Mouse (Mus musculus) midbrain, embryonic 13.5 days (tissue): Measurements from ENCODE around the gene Sat2. TPM values are rescaled to one million over a fixed set of nuclear protein-coding genes. Genes with fewer than 3 reads are reported as not detected.

Experiments
- ATAC-seq: fragments of 200-750 bp; cut with Nextera tagmentation; 2 replicates; pipeline ENCODE4 v1.8.0; 2017; ENCODE audit warnings: mild to moderate bottlenecking, moderate TSS enrichment, moderate library complexity
- H3K27ac ChIP-seq: fragments of 300-500 bp; sonication (generic); 2 replicates; pipeline ENCODE4 v1.5.1; 2015; ENCODE audit warnings: inconsistent platforms, mild to moderate bottlenecking, moderate library complexity
- H3K27me3 ChIP-seq: fragments of 300-500 bp; sonication (generic); 2 replicates; pipeline ENCODE4 v1.6.1; 2015; ENCODE audit warnings: mild to moderate bottlenecking, inconsistent platforms
- H3K36me3 ChIP-seq: fragments of 300-500 bp; sonication (generic); 2 replicates; pipeline ENCODE4 v1.6.1; 2015; ENCODE audit warnings: mild to moderate bottlenecking, inconsistent platforms
- H3K4me1 ChIP-seq: fragments of 300-500 bp; sonication (generic); replicated peaks from 2 replicates; pipeline ENCODE4 v1.6.1; 2015; ENCODE audit warnings: inconsistent platforms
- H3K4me2 ChIP-seq: fragments of 300-500 bp; sonication (generic); replicated peaks from 2 replicates; pipeline ENCODE4 v1.6.1; 2015; ENCODE audit warnings: moderate library complexity, mild to moderate bottlenecking, inconsistent platforms
- H3K4me3 ChIP-seq: fragments of 300-500 bp; sonication (generic); replicated peaks from 2 replicates; pipeline ENCODE4 v1.5.1; 2015; ENCODE audit warnings: mild to moderate bottlenecking, inconsistent platforms
- H3K9ac ChIP-seq: fragments of 300-500 bp; sonication (generic); replicated peaks from 2 replicates; pipeline ENCODE4 v1.6.1; 2015; ENCODE audit warnings: mild to moderate bottlenecking, inconsistent platforms
- H3K9me3 ChIP-seq: fragments of 300-500 bp; sonication (generic); 2 replicates; pipeline ENCODE4 v1.6.1; 2016; ENCODE audit warnings: mild to moderate bottlenecking, inconsistent platforms
- WGBS: fragments of 180-500 bp; shearing (Covaris S2); methylation state at CpG from one replicate; pipeline ENCODE4 v1.1.7; 2015; 5-methylcytosine and 5-hydroxymethylcytosine counted together
- microRNA counts: library from miRNA; unstranded; fragments of <30 nt; microRNA quantifications from one replicate; lab custom pipeline; 2016
- microRNA-seq: library from miRNA; unstranded; fragments of <30 nt; microRNA quantifications from one replicate; pipeline ENCODE4, GENCODE M21; 2016
- polyA plus RNA-seq: library from polyadenylated mRNA; unstranded; fragments of >200 nt; fragmentation: Nextera tagmentation; extraction: Ambion mirVana; gene quantifications from 2 replicates; pipeline ENCODE4 v1.2.1, GENCODE M21; 2015

Gene Sat2
- polyA plus RNA-seq, 1 experiment from 2014 or later, result 25.1 TPM

GRCm38 (mm10) chr11:69664841-69665240 is 43.0 kb downstream of the Sat2 start:
- no peaks in the 10 kb centered on the region for H3K27me3 ChIP-seq
- 92% methylated on average over 7 of the region's 7 CpGs for WGBS
- peak overlapping the region; percentile 47 for H3K27ac ChIP-seq
- peaks cover 65% of the 10 kb centered on the region for H3K36me3 ChIP-seq
- no peak overlapping the region for H3K4me2 ChIP-seq
- ATAC-seq, result no peak
- no peak overlapping the region for H3K9ac ChIP-seq
- peaks cover 42% of the 10 kb centered on the region for H3K4me1 ChIP-seq
- H3K9me3 ChIP-seq, result no peaks in the 10 kb centered on the region
- H3K4me3 ChIP-seq, result no peak overlapping the region

GRCm38 (mm10) chr11:69665457-69665960 is 43.7 kb downstream of the Sat2 start:
- no peak overlapping the region for H3K4me2 ChIP-seq
- no peaks in the 10 kb centered on the region for H3K27me3 ChIP-seq
- peaks cover 43% of the 10 kb centered on the region for H3K4me1 ChIP-seq
- no peak for ATAC-seq
- H3K9ac ChIP-seq, result no peak overlapping the region; the same call in 1 of the 2 replicates
- H3K4me3 ChIP-seq, result no peak overlapping the region
- 0 out of 2 replicates have a peak overlapping the region, but pooled peaks have one; percentile 25 for H3K27ac ChIP-seq
- H3K36me3 ChIP-seq, result peaks cover 67% of the 10 kb centered on the region
- no peaks in the 10 kb centered on the region for H3K9me3 ChIP-seq
- 80% methylated on average over 9 of the region's 9 CpGs for WGBS

- no peak within 1 kb of the TSS for H3K4me2 ChIP-seq
- WGBS, result 38% methylated on average over 7 of the region's 7 CpGs
- peaks cover 71% of the 10 kb centered on the region for H3K36me3 ChIP-seq
- H3K27me3 ChIP-seq, result no peaks in the 10 kb centered on the region
- ATAC-seq, result no peak
- no peaks in the 10 kb centered on the region for H3K9me3 ChIP-seq
- H3K4me1 ChIP-seq, result peaks cover 41% of the 10 kb centered on the region
- peak within 1 kb of the TSS; percentile 47 for H3K27ac ChIP-seq
- no peak within 1 kb of the TSS; the same call in 1 of the 2 replicates for H3K9ac ChIP-seq
- H3K4me3 ChIP-seq, result no peak within 1 kb of the TSS; the same call in 1 of the 2 replicates
Observed at GRCm38 (mm10) chr11:69665961-69666664, 44.3 kb downstream of the Sat2 start, which contains the start of gene Cd68. Gene Cd68 (minus strand): TSS chr11:69666153.

GRCm38 (mm10) chr11:69666665-69667005 is 44.8 kb downstream of the Sat2 start:
- 85% methylated on average over 3 of the region's 3 CpGs for WGBS
- Histone ChIP-seq H3K4me3 (no peak overlapping the region; the same call in 1 of the 2 replicates), H3K4me1 (peaks cover 35% of the 10 kb centered on the region), H3K9ac (no peak overlapping the region), H3K4me2 (no peak overlapping the region), H3K9me3 (no peaks in the 10 kb centered on the region), H3K27me3 (no peaks in the 10 kb centered on the region), H3K36me3 (peaks cover 71% of the 10 kb centered on the region), H3K27ac (no peak overlapping the region)
- no peak for ATAC-seq

GRCm38 (mm10) chr11:69670786-69671725 is 49.2 kb downstream of the Sat2 start:
- peak overlapping the region; percentile 84 for H3K4me2 ChIP-seq
- H3K4me1 ChIP-seq, result peaks cover 33% of the 10 kb centered on the region
- 1% methylated on average over 52 of the region's 61 CpGs for WGBS
- ATAC-seq, result peak; percentile 69
- no peaks in the 10 kb centered on the region for H3K9me3 ChIP-seq
- peak overlapping the region; percentile 99 for H3K9ac ChIP-seq
- H3K27ac ChIP-seq, result peak overlapping the region; percentile 98
- H3K36me3 ChIP-seq, result peaks cover 74% of the 10 kb centered on the region
- H3K4me3 ChIP-seq, result peak overlapping the region; percentile 76
- H3K27me3 ChIP-seq, result no peaks in the 10 kb centered on the region

DNA sequence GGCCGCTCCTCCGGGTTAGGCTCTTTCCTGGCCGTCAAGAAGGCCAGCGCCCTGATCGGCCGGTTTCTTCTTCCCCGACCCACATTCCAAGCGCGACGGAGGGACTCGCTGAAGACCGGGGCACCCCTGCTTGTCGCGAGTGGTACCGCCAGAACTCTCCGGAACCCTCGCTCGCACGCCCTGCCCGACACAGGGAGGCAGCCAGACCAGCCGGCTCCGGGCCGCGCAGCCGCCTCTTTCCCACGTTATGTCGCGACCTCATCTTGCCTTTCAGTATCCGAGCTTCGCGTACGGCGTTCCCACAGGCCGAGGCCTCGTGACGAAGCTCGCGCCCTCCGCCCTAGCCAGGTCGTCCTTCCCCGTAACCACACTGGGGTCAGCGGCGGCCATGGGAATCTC is 49.9 kb downstream of the Sat2 start:
- Histone ChIP-seq H3K4me3 (peak overlapping the region; percentile 76), H3K27ac (peak overlapping the region; percentile 98), H3K36me3 (peaks cover 74% of the 10 kb centered on the region), H3K4me1 (peaks cover 33% of the 10 kb centered on the region), H3K4me2 (peak overlapping the region; percentile 84), H3K9ac (peak overlapping the region; percentile 99), H3K9me3 (no peaks in the 10 kb centered on the region), H3K27me3 (no peaks in the 10 kb centered on the region)
- WGBS, result under 1% methylated on average over 43 of the region's 43 CpGs
- peak; percentile 14 for ATAC-seq

- peaks cover 33% of the 10 kb centered on the region for H3K4me1 ChIP-seq
- H3K36me3 ChIP-seq, result peaks cover 76% of the 10 kb centered on the region
- H3K27me3 ChIP-seq, result no peaks in the 10 kb centered on the region
- H3K27ac ChIP-seq, result peak within 1 kb of the TSS; percentile 98
- H3K4me2 ChIP-seq, result peak within 1 kb of the TSS; percentile 84
- peak; percentile 98 for ATAC-seq
- H3K4me3 ChIP-seq, result peak within 1 kb of the TSS; percentile 76
- H3K9ac ChIP-seq, result peak within 1 kb of the TSS; percentile 99
- H3K9me3 ChIP-seq, result no peaks in the 10 kb centered on the region
- under 1% methylated on average over 36 of the region's 36 CpGs for WGBS
Observed at GRCm38 (mm10) chr11:69672211-69672706, 50.4 kb downstream of the Sat2 start, which contains the start of gene Eif4a1. Gene Eif4a1 (minus strand): TSS chr11:69672423.

MicroRNA genes within 50 kb of the gene (microRNA counts, 519-probe panel; counts per million panel counts)
- microRNA mmu-miR-1934 (lab: Ali Mortazavi, UCI) (110 counts per million, percentile 56 among the panel's probes with 10 or more counts), microRNA mmu-miR-467f (lab: Ali Mortazavi, UCI) (2,580 counts per million, percentile 63 among the panel's probes with 10 or more counts)

Small RNAs within 50 kb of the gene (microRNA-seq; reads per million reads assigned to microRNA genes)
- gene Mir1934 (4.5 reads per million, percentile 18 among the genes with 10 or more reads in this experiment), gene Mir467f (not detected)

Other genes with a start within 250 kb of the Sat2 start
- 92.2 and 105 TPM in 2 replicates for gene Naa38, start 226.5 kb upstream of the Sat2 start, polyA plus RNA-seq
- 41.8 and 47.7 TPM in 2 replicates for gene Cyb5d1, start 226.4 kb upstream of the Sat2 start, polyA plus RNA-seq
- gene Tmem88, start 223.8 kb upstream of the Sat2 start, polyA plus RNA-seq, result 4.9 and 7.0 TPM in 2 replicates
- 54.9 and 59.2 TPM in 2 replicates for gene Kdm6b, start 208.3 kb upstream of the Sat2 start, polyA plus RNA-seq
- 2.2 and 2.7 TPM in 2 replicates for gene Dnah2, start 72.9 kb upstream of the Sat2 start, polyA plus RNA-seq
- gene Efnb3, start 61.8 kb upstream of the Sat2 start, polyA plus RNA-seq, result 95.0 and 130 TPM in 2 replicates
- gene Wrap53, start 41.8 kb upstream of the Sat2 start, polyA plus RNA-seq, result 24.5 and 26.9 TPM in 2 replicates
- gene Trp53, start 41.7 kb upstream of the Sat2 start, polyA plus RNA-seq, result 84.2 and 93.4 TPM in 2 replicates
- 23.2 and 24.3 TPM in 2 replicates for gene Atp1b2, start 16.1 kb upstream of the Sat2 start, polyA plus RNA-seq
- gene Shbg, start 4.1 kb upstream of the Sat2 start, polyA plus RNA-seq, result not detected in 2 replicates
- gene Fxr2, start 11.0 kb downstream of the Sat2 start, polyA plus RNA-seq, result 40.5 and 52.4 TPM in 2 replicates
- 0.31 TPM in 1 of 2 replicates, not detected in the other for gene Sox15, start 33.3 kb downstream of the Sat2 start, polyA plus RNA-seq
- gene Mpdu1, start 40.6 kb downstream of the Sat2 start, polyA plus RNA-seq, result 103 and 104 TPM in 2 replicates
- gene Cd68, start 44.1 kb downstream of the Sat2 start, polyA plus RNA-seq, result 6.1 and 7.3 TPM in 2 replicates
- gene Eif4a1, start 50.4 kb downstream of the Sat2 start, polyA plus RNA-seq, result 581 and 595 TPM in 2 replicates
- 101 and 103 TPM in 2 replicates for gene Senp3, start 60.1 kb downstream of the Sat2 start, polyA plus RNA-seq
- gene Tnfsf13, start 63.8 kb downstream of the Sat2 start, polyA plus RNA-seq, result 0.36 TPM in 1 of 2 replicates, not detected in the other
- 0.98 and 1.2 TPM in 2 replicates for gene Tnfsf12, start 73.8 kb downstream of the Sat2 start, polyA plus RNA-seq
- 0.64 and 1.2 TPM in 2 replicates for gene Tnfsfm13, start 74.1 kb downstream of the Sat2 start, polyA plus RNA-seq
- 22.7 and 24.9 TPM in 2 replicates for gene Polr2a, start 136.6 kb downstream of the Sat2 start, polyA plus RNA-seq
- 0.31 TPM in 1 of 2 replicates, not detected in the other for gene Slc35g3, start 139.9 kb downstream of the Sat2 start, polyA plus RNA-seq
- gene Zbtb4, start 143.9 kb downstream of the Sat2 start, polyA plus RNA-seq, result 2.9 and 3.2 TPM in 2 replicates
- 0.83 and 0.85 TPM in 2 replicates for gene Chrnb1, start 173.9 kb downstream of the Sat2 start, polyA plus RNA-seq
- 3.4 and 4.4 TPM in 2 replicates for gene Fgf11, start 179.8 kb downstream of the Sat2 start, polyA plus RNA-seq
- gene Tmem102, start 183.6 kb downstream of the Sat2 start, polyA plus RNA-seq, result 0.44 and 0.52 TPM in 2 replicates
- not detected in 2 replicates for gene Gm39566, start 193.3 kb downstream of the Sat2 start, polyA plus RNA-seq
- gene Spem2, start 196.4 kb downstream of the Sat2 start, polyA plus RNA-seq, result not detected in 2 replicates
- 0.51 and 0.64 TPM in 2 replicates for gene Spem1, start 200.2 kb downstream of the Sat2 start, polyA plus RNA-seq
- gene Nlgn2, start 215.8 kb downstream of the Sat2 start, polyA plus RNA-seq, result 20.5 and 21.3 TPM in 2 replicates
- gene Tmem256, start 216.5 kb downstream of the Sat2 start, polyA plus RNA-seq, result 329 and 331 TPM in 2 replicates
- 55.0 and 56.3 TPM in 2 replicates for gene Plscr3, start 224.4 kb downstream of the Sat2 start, polyA plus RNA-seq
- gene Tnk1, start 236.7 kb downstream of the Sat2 start, polyA plus RNA-seq, result 0.27 and 0.31 TPM in 2 replicates